Mouse (Mus musculus) B cell, adult 2 months (primary cell): ENCODE results near the gene Lrrc56.

Source experiments
- DNase-seq, 2 experiments: peaks; one replicate each; pipeline ENCODE4 v3.0.0; 2022

Lrrc56 gene

GRCm38 (mm10) chr7:141193948-141194347 lies at the start of gene Lrrc56, which contains the start of gene Hras:
Gene Lrrc56 (plus strand): TSS chr7:141194157.
Gene Hras (minus strand): TSS chr7:141194005.
- DNase-seq: peak; percentile 96 to 97

GRCm38 (mm10) chr7:141144650-141145049 lies 49.3 kb upstream of the Lrrc56 start:
- no peak for DNase-seq

GRCm38 (mm10) chr7:141145403-141145802 lies 48.6 kb upstream of the Lrrc56 start:
- DNase-seq: no peak

- DNase-seq: no peak
Observed at GRCm38 (mm10) chr7:141146043-141146595, 47.8 kb upstream of the Lrrc56 start.

GRCm38 (mm10) chr7:141147044-141147443 lies 46.9 kb upstream of the Lrrc56 start:
- no peak for DNase-seq

- no peak for DNase-seq
Observed at GRCm38 (mm10) chr7:141148639-141149038, 45.3 kb upstream of the Lrrc56 start.

- no peak for DNase-seq
Observed at GRCm38 (mm10) chr7:141155362-141155761, 38.6 kb upstream of the Lrrc56 start.

- DNase-seq: no peak
Observed at GRCm38 (mm10) chr7:141164397-141164796, 29.6 kb upstream of the Lrrc56 start.

GRCm38 (mm10) chr7:141164850-141165249 lies 29.1 kb upstream of the Lrrc56 start:
- DNase-seq: no peak

GRCm38 (mm10) chr7:141167901-141168517 lies 25.9 kb upstream of the Lrrc56 start:
- DNase-seq: peak in 1 of 2 experiments; percentile 11

- DNase-seq: peak; percentile 72 to 75
Observed at GRCm38 (mm10) chr7:141168518-141168953, 25.4 kb upstream of the Lrrc56 start.

GRCm38 (mm10) chr7:141169300-141169699 lies 24.7 kb upstream of the Lrrc56 start:
- DNase-seq: no peak

- no peak for DNase-seq
Observed at GRCm38 (mm10) chr7:141169866-141170265, 24.1 kb upstream of the Lrrc56 start.

- DNase-seq: peak; percentile 87 to 88
Observed at GRCm38 (mm10) chr7:141172116-141173006, 21.6 kb upstream of the Lrrc56 start, which contains the start of gene Rnh1. Gene Rnh1 (minus strand): TSS chr7:141172857.

GRCm38 (mm10) chr7:141173323-141173850 lies 20.6 kb upstream of the Lrrc56 start:
- no peak for DNase-seq

GRCm38 (mm10) chr7:141175068-141175467 lies 18.9 kb upstream of the Lrrc56 start:
- no peak for DNase-seq

- DNase-seq: peak; percentile 88 to 90
Observed at GRCm38 (mm10) chr7:141176173-141176572, 17.8 kb upstream of the Lrrc56 start.

- no peak for DNase-seq
Observed at GRCm38 (mm10) chr7:141188194-141188593, 5.8 kb upstream of the Lrrc56 start.

- DNase-seq: no peak
Observed at GRCm38 (mm10) chr7:141188733-141189132, 5.2 kb upstream of the Lrrc56 start.

- no peak for DNase-seq
Observed at GRCm38 (mm10) chr7:141190220-141190619, 3.7 kb upstream of the Lrrc56 start.

GRCm38 (mm10) chr7:141191036-141191435 lies 2.9 kb upstream of the Lrrc56 start:
- no peak for DNase-seq

GRCm38 (mm10) chr7:141191796-141192685 lies 1.9 kb upstream of the Lrrc56 start:
- no peak for DNase-seq
